11 mouse cellular contexts compared by ENCODE assay signal in the genomic region with DNA sequence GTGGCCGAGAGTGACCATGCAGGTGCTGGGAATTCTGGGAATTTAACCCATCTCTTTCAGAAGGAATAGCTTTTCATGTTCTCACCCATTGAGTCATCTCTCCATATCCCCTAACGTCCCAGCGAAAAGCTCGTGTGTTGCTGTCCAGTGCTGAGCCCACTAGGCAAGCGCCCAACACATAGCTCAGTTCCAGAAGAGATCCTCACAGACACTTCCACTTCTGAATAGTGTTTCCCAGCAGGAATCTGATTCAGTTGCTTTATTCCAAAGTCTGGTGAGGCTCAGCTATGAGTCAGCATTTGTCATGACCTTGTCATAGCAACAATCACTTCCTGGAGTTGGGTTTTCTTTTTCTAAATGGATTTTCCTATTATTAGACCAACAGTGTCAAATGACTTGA.
DNase-seq lines count a peak whose midpoint lies in the region; ATAC-seq and TF ChIP-seq lines count a peak whose summit lies in the region.
"Had no signal": no experiment of that assay in that cellular context is flagged by ENCODE, and none has a peak within 500 bp of the region (broad histone marks: within the 10 kb centered on the region; RNA-seq: fewer than 3 reads in every experiment).

No protein-coding gene starts in this region.

- H3K4me2 ChIP-seq in kidney, embryonic 14.5 days (replicated peaks; ENCODE audit: low read depth, low read length), result no peak overlapping the region
- H3K4me2 ChIP-seq: hindbrain, embryonic 14.5 days had no signal

- no peak for ATAC-seq in kidney, embryonic 14.5 days (ENCODE audit: low FRiP score, low TSS enrichment)

- H3K9ac ChIP-seq in kidney, embryonic 14.5 days (ENCODE audit: low read depth, low read length), result no peak overlapping the region
- H3K9ac ChIP-seq: hindbrain, embryonic 14.5 days had no signal

- WGBS in kidney, embryonic 14.5 days, result 82% methylated on average over 5 of the region's 5 CpGs

- no peaks in the 10 kb centered on the region for H3K27me3 ChIP-seq in kidney, embryonic 14.5 days (ENCODE audit: control insufficient read depth, insufficient read depth, low read length)

- no peak overlapping the region for H3K27ac ChIP-seq in gastrocnemius, adult 2 months
- H3K27ac ChIP-seq in kidney, embryonic 14.5 days (ENCODE audit: low read depth, low read length), result no peak overlapping the region
- H3K27ac ChIP-seq: hindbrain, embryonic 14.5 days had no signal

- no peak overlapping the region for H3K4me3 ChIP-seq in gastrocnemius, adult 2 months
- no peak overlapping the region for H3K4me3 ChIP-seq in kidney, embryonic 14.5 days (ENCODE audit: low read length)
- H3K4me3 ChIP-seq: erythroblast, embryonic 14.5 days had no signal

- H3K4me1 ChIP-seq in kidney, embryonic 14.5 days (ENCODE audit: control insufficient read depth, insufficient read depth, low read length), result no peaks in the 10 kb centered on the region

- H3K9me3 ChIP-seq in kidney, embryonic 14.5 days (ENCODE audit: control insufficient read depth, low read length), result no peaks in the 10 kb centered on the region

- no peaks in the 10 kb centered on the region for H3K36me3 ChIP-seq in kidney, embryonic 14.5 days (ENCODE audit: control insufficient read depth, insufficient read depth, low read length)

- peak; percentile 40 for DNase-seq in gastrocnemius, adult 2 months
- DNase-seq in gastrocnemius, postnatal 36 days, result no peak
- DNase-seq in kidney, adult 9 months, result peak; percentile 28
- peak; percentile 34 for DNase-seq in MN1 (ENCODE audit: low spot score)
- DNase-seq in brain, adult 2 months (ENCODE audit: low read depth, low spot score), result peak; percentile 63
- no peak for DNase-seq in embryo, embryonic 9.5 days (ENCODE audit: extremely low spot score)
- DNase-seq in spleen, postnatal 4 days (ENCODE audit: low spot score in 2 of 2), result no peak
- DNase-seq: spleen, adult 18-20 months had no signal

- TF ChIP-seq CTCF in gastrocnemius, adult 2 months (IDR thresholded peaks at IDR 0.05), result no peak

- intact Hi-C loops in gastrocnemius, adult 2 months (cut with DNase I), result no loop called here
- intact Hi-C loops in gastrocnemius, postnatal 36 days (cut with DNase I), result no loop called here

Comparison
In these comparisons a context has a peak if more than half of its experiments do, and no peak if none do; other contexts are left out.
1. DNase-seq: peak in gastrocnemius, adult 2 months (single experiment), kidney, adult 9 months (single experiment), MN1 (single experiment) and brain, adult 2 months (single experiment); none in gastrocnemius, postnatal 36 days (0 of 2), embryo, embryonic 9.5 days (single experiment) and spleen, postnatal 4 days (0 of 2).